Mouse (Mus musculus): ENCODE data around the gene Trappc1. TPM values are rescaled to one million over a fixed set of nuclear protein-coding genes. Genes with fewer than 3 reads are reported as not detected.

The Trappc1 gene
- total RNA-seq, 2 experiments from 2014 or later: 24.8 to 33.2 TPM

- ATAC-seq (replicated peaks; ENCODE audit: low FRiP score, poor library complexity, severe bottlenecking): no peak
Measured at GRCm38 (mm10) chr11:69327157-69327442, 3.3 kb downstream of the Trappc1 start.

- ATAC-seq (replicated peaks; ENCODE audit: low FRiP score, poor library complexity, severe bottlenecking): no peak
Measured at GRCm38 (mm10) chr11:69327648-69328047, 3.9 kb downstream of the Trappc1 start.

GRCm38 (mm10) chr11:69328517-69328916, 4.7 kb downstream of the Trappc1 start:
- ATAC-seq (replicated peaks; ENCODE audit: low FRiP score, poor library complexity, severe bottlenecking): no peak

- ATAC-seq (replicated peaks; ENCODE audit: low FRiP score, poor library complexity, severe bottlenecking): no peak
Measured at GRCm38 (mm10) chr11:69331152-69331551, 7.4 kb downstream of the Trappc1 start.

- peak; percentile 80 for ATAC-seq (replicated peaks; ENCODE audit: low FRiP score, poor library complexity, severe bottlenecking)
Measured at GRCm38 (mm10) chr11:69331929-69332405, 8.2 kb downstream of the Trappc1 start.

GRCm38 (mm10) chr11:69332713-69333253, 9.0 kb downstream of the Trappc1 start:
- no peak for ATAC-seq (replicated peaks; ENCODE audit: low FRiP score, poor library complexity, severe bottlenecking)

GRCm38 (mm10) chr11:69333922-69334321, 10.1 kb downstream of the Trappc1 start:
- ATAC-seq (replicated peaks; ENCODE audit: low FRiP score, poor library complexity, severe bottlenecking): no peak

- no peak for ATAC-seq (replicated peaks; ENCODE audit: low FRiP score, poor library complexity, severe bottlenecking)
Measured at GRCm38 (mm10) chr11:69334796-69335195, 11.0 kb downstream of the Trappc1 start.

- peak; percentile 42; the same call in 1 of the 2 replicates for ATAC-seq (replicated peaks; ENCODE audit: low FRiP score, poor library complexity, severe bottlenecking)
Measured at GRCm38 (mm10) chr11:69340161-69341131, 16.7 kb downstream of the Trappc1 start, which contains the start of gene Rnf227. Rnf227 (plus strand) TSS chr11:69340461.

GRCm38 (mm10) chr11:69346441-69346840, 22.7 kb downstream of the Trappc1 start:
- ATAC-seq (replicated peaks; ENCODE audit: low FRiP score, poor library complexity, severe bottlenecking): no peak

- no peak for ATAC-seq (replicated peaks; ENCODE audit: low FRiP score, poor library complexity, severe bottlenecking)
Measured at GRCm38 (mm10) chr11:69356544-69356943, 32.8 kb downstream of the Trappc1 start.

GRCm38 (mm10) chr11:69357690-69358089, 33.9 kb downstream of the Trappc1 start:
- no peak for ATAC-seq (replicated peaks; ENCODE audit: low FRiP score, poor library complexity, severe bottlenecking)

- ATAC-seq (replicated peaks; ENCODE audit: low FRiP score, poor library complexity, severe bottlenecking): no peak
Measured at GRCm38 (mm10) chr11:69362021-69362420, 38.2 kb downstream of the Trappc1 start.

- no peak for ATAC-seq (replicated peaks; ENCODE audit: low FRiP score, poor library complexity, severe bottlenecking)
Measured at GRCm38 (mm10) chr11:69362479-69362878, 38.7 kb downstream of the Trappc1 start.

GRCm38 (mm10) chr11:69364376-69364775, 40.6 kb downstream of the Trappc1 start:
- ATAC-seq (replicated peaks; ENCODE audit: low FRiP score, poor library complexity, severe bottlenecking): no peak

- no peak for ATAC-seq (replicated peaks; ENCODE audit: low FRiP score, poor library complexity, severe bottlenecking)
Measured at GRCm38 (mm10) chr11:69364910-69365309, 41.1 kb downstream of the Trappc1 start.

- ATAC-seq (replicated peaks; ENCODE audit: low FRiP score, poor library complexity, severe bottlenecking): no peak
Measured at GRCm38 (mm10) chr11:69365722-69366121, 41.9 kb downstream of the Trappc1 start.

- peak; percentile 65 for ATAC-seq (replicated peaks; ENCODE audit: low FRiP score, poor library complexity, severe bottlenecking)
Measured at GRCm38 (mm10) chr11:69366157-69366854, 42.5 kb downstream of the Trappc1 start.

- no peak for ATAC-seq (replicated peaks; ENCODE audit: low FRiP score, poor library complexity, severe bottlenecking)
Measured at GRCm38 (mm10) chr11:69366855-69367615, 43.3 kb downstream of the Trappc1 start.

Measured in erythroblast, adult 5-6 weeks (primary cell).